Mouse (Mus musculus): ENCODE data around the gene Ocm. TPM values are rescaled to one million over a fixed set of nuclear protein-coding genes. Genes with fewer than 3 reads are reported as not detected.

Gene Ocm
- polyA plus RNA-seq, 1 experiment from 2014 or later = 5.9 TPM

DNA sequence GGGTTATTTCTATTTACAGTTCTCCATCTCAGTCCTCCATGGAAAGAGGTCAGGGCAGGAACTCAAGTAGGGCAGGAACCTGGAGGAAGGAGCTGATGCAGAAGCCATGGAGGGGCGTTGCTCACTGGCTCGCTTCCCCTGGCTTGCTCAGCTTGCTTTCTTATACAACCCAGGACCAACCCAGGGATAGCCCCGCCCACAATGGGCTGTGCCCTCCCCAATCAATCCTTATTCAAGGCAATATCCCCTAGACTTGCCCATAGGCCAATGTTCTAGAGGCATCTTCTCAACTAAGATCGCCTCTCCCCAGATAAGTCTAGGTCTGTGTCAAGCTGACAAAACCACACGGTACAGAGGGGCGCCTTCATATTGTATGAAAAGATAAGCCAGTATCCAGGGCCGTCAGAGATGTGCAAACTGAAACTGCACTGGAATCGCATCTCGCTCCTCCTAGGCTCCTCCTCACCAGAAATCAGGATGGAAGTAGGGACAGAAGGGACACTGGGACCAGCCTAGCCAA is 12.7 kb upstream of the Ocm start:
- Histone ChIP-seq H3K4me1 (replicated peaks; ENCODE audit: insufficient read depth, low read length) (no peaks in the 10 kb centered on the region), H3K27ac (no peak overlapping the region), H3K9ac (ENCODE audit: low read depth, low read length) (no peak overlapping the region), H3K36me3 (ENCODE audit: insufficient read depth, low read length) (no peaks in the 10 kb centered on the region), H3K4me3 (replicated peaks; ENCODE audit: low read depth, low read length) (no peak overlapping the region), H3K27me3 (ENCODE audit: insufficient read depth, low read length) (no peaks in the 10 kb centered on the region), H3K4me2 (ENCODE audit: low read length) (no peak overlapping the region), H3K9me3 (replicated peaks; ENCODE audit: low read length) (no peaks in the 10 kb centered on the region)
- WGBS = 76% methylated on average over 9 of the region's 9 CpGs
- DNase-seq (ENCODE audit: low spot score) (no peak), ATAC-seq (replicated peaks; ENCODE audit: low FRiP score, low read depth) (no peak)
- TF ChIP-seq CTCF (IDR thresholded peaks at IDR 0.05; ENCODE audit: low read depth) = no peak

DNA sequence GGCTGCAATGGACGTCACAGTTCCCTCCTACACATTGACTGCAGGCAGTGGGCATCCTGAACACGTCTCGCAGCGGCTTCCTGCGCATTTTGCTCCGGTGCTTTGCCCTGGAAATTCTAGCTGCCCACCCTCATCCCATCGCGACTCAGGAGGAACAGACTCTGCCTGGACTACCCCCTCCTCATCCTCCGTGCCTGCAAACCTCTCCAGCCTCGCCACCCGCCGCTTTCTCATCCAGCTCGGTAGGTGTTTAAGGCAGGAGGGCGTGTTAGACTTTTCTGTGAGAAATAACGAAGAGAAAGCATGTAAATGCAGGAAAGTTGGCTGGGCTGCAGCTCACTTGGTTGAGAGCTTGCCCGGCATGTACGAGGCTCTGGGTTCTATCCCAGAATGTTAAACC is 10.5 kb upstream of the Ocm start:
- ATAC-seq (replicated peaks; ENCODE audit: low FRiP score, low read depth) (no peak), DNase-seq (ENCODE audit: low spot score) (no peak)
- Histone ChIP-seq H3K27me3 (ENCODE audit: insufficient read depth, low read length) (no peaks in the 10 kb centered on the region), H3K9ac (ENCODE audit: low read depth, low read length) (no peak overlapping the region), H3K27ac (no peak overlapping the region), H3K36me3 (ENCODE audit: insufficient read depth, low read length) (no peaks in the 10 kb centered on the region), H3K4me1 (replicated peaks; ENCODE audit: insufficient read depth, low read length) (no peaks in the 10 kb centered on the region), H3K4me2 (ENCODE audit: low read length) (peak overlapping the region; percentile 32; the same call in 1 of the 2 replicates), H3K4me3 (replicated peaks; ENCODE audit: low read depth, low read length) (no peak overlapping the region), H3K9me3 (replicated peaks; ENCODE audit: low read length) (no peaks in the 10 kb centered on the region)
- TF ChIP-seq CTCF (IDR thresholded peaks at IDR 0.05; ENCODE audit: low read depth) = no peak
- 49% methylated on average over 17 of the region's 17 CpGs for WGBS

DNA sequence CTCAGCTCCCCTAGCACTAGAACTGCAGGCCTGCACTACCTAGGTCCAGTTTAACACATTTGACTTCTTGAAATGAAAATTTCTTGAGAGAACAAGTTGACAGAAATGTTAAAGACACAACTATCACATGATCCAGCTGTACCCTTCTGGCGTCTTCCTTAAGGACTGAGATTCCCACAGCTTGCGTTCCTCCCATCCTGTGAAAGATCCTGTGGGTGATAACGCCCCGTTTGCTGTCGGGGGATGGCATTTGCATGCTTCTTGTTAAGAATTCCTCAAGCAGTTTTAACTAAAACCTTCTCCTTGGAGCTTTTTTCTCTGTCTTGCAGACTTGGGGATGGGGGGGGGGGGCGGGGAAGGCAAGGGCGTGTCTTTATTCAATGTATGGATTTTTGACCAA is 8.1 kb upstream of the Ocm start:
- Histone ChIP-seq H3K27me3 (ENCODE audit: insufficient read depth, low read length) (no peaks in the 10 kb centered on the region), H3K27ac (no peak overlapping the region), H3K9me3 (replicated peaks; ENCODE audit: low read length) (no peaks in the 10 kb centered on the region), H3K4me3 (replicated peaks; ENCODE audit: low read depth, low read length) (no peak overlapping the region), H3K36me3 (ENCODE audit: insufficient read depth, low read length) (no peaks in the 10 kb centered on the region), H3K4me1 (replicated peaks; ENCODE audit: insufficient read depth, low read length) (no peaks in the 10 kb centered on the region), H3K4me2 (ENCODE audit: low read length) (no peak overlapping the region), H3K9ac (ENCODE audit: low read depth, low read length) (no peak overlapping the region)
- WGBS = 59% methylated on average over 7 of the region's 7 CpGs
- no peak for TF ChIP-seq CTCF (IDR thresholded peaks at IDR 0.05; ENCODE audit: low read depth)
- ATAC-seq (replicated peaks; ENCODE audit: low FRiP score, low read depth) = no peak
- DNase-seq (ENCODE audit: low spot score) = no peak

DNA sequence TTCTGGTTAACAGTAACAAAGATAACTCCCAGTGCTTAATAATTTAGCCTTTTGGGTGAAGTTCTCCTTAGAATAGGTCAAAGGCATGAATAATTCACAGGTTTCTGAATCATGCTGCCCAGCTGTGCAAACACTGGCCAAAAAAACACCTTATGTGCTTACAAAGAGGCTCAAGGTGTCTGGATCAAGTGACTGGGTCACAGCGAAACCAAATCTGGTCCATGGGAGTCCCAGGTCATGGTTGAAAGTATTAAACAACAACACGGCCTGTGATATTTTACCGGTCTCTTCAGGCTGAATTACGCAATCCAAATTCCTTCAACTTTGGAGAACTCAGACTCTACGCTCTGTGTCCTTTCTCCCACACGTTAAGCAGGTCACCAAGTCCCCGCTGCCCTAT is 6.0 kb upstream of the Ocm start:
- 37% methylated on average over 7 of the region's 7 CpGs for WGBS
- Histone ChIP-seq H3K36me3 (ENCODE audit: insufficient read depth, low read length) (no peaks in the 10 kb centered on the region), H3K9me3 (replicated peaks; ENCODE audit: low read length) (no peaks in the 10 kb centered on the region), H3K4me1 (replicated peaks; ENCODE audit: insufficient read depth, low read length) (no peaks in the 10 kb centered on the region), H3K4me2 (ENCODE audit: low read length) (no peak overlapping the region), H3K27me3 (ENCODE audit: insufficient read depth, low read length) (no peaks in the 10 kb centered on the region), H3K9ac (ENCODE audit: low read depth, low read length) (no peak overlapping the region), H3K27ac (no peak overlapping the region), H3K4me3 (replicated peaks; ENCODE audit: low read depth, low read length) (no peak overlapping the region)
- TF ChIP-seq CTCF (IDR thresholded peaks at IDR 0.05; ENCODE audit: low read depth) = no peak
- DNase-seq (ENCODE audit: low spot score) = peak; percentile 81
- ATAC-seq (replicated peaks; ENCODE audit: low FRiP score, low read depth) = no peak; the same call in 1 of the 2 replicates

DNA sequence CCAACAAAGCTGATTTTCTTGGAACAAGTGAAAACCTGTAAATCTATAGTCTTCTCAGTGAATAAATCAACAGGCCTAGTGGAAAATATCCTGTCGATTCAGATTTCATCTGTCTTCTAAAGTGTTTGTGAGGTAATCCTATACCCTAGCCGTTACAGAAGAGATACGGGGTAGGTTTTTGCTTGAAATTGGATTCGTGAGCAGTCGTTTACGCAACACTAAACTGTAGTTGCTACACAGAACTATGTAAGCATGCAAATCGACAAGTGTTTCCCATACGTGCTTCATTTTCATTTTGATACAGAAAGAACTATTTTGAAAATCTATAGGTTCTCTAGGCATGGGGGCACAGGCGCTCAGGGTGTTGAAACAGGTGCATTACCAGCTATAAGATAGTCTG is 10.6 kb downstream of the Ocm start:
- Histone ChIP-seq H3K9me3 (replicated peaks; ENCODE audit: low read length) (no peaks in the 10 kb centered on the region), H3K36me3 (ENCODE audit: insufficient read depth, low read length) (peaks cover 15% of the 10 kb centered on the region), H3K4me2 (ENCODE audit: low read length) (no peak overlapping the region), H3K27me3 (ENCODE audit: insufficient read depth, low read length) (no peaks in the 10 kb centered on the region), H3K4me3 (replicated peaks; ENCODE audit: low read depth, low read length) (no peak overlapping the region), H3K4me1 (replicated peaks; ENCODE audit: insufficient read depth, low read length) (no peaks in the 10 kb centered on the region), H3K9ac (ENCODE audit: low read depth, low read length) (no peak overlapping the region), H3K27ac (no peak overlapping the region)
- 49% methylated on average over 9 of the region's 9 CpGs for WGBS
- no peak for ATAC-seq (replicated peaks; ENCODE audit: low FRiP score, low read depth)
- no peak for DNase-seq (ENCODE audit: low spot score)
- no peak for TF ChIP-seq CTCF (IDR thresholded peaks at IDR 0.05; ENCODE audit: low read depth)

DNA sequence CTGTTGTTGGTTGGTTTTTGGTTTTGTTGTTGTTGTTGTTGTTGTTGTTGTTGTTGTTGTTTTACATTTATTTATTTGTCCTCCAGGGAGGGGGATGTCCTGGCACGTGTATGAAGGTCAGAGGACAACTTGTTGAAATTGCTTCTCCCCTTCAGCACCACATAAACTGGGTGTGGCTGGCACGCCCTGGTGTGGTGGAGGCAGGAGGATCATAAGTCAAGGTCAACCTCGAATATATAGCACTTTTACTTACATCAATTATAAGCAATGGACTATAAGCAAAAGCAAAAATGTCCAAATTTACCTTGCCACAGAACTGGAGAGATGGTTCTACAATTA is 11.2 kb downstream of the Ocm start:
- 67% methylated on average over 3 of the region's 3 CpGs for WGBS
- Histone ChIP-seq H3K9me3 (replicated peaks; ENCODE audit: low read length) (no peaks in the 10 kb centered on the region), H3K4me1 (replicated peaks; ENCODE audit: insufficient read depth, low read length) (no peaks in the 10 kb centered on the region), H3K4me2 (ENCODE audit: low read length) (peak overlapping the region; percentile 58; the same call in 1 of the 2 replicates), H3K4me3 (replicated peaks; ENCODE audit: low read depth, low read length) (no peak overlapping the region), H3K36me3 (ENCODE audit: insufficient read depth, low read length) (peaks cover 20% of the 10 kb centered on the region), H3K27ac (no peak overlapping the region), H3K9ac (ENCODE audit: low read depth, low read length) (no peak overlapping the region), H3K27me3 (ENCODE audit: insufficient read depth, low read length) (no peaks in the 10 kb centered on the region)
- DNase-seq (ENCODE audit: low spot score) = no peak
- peak; percentile 5; the same call in 1 of the 2 replicates for ATAC-seq (replicated peaks; ENCODE audit: low FRiP score, low read depth)
- no peak for TF ChIP-seq CTCF (IDR thresholded peaks at IDR 0.05; ENCODE audit: low read depth)

All from kidney, postnatal 0 days (tissue).